Mouse (Mus musculus): Measurements from ENCODE around the gene Rab8b.
"Not testable (repeated sequence)": the region's sequence is repeated elsewhere in the genome, so short reads cannot be mapped to it uniquely, and the experiment has no call there.

GRCm38 (mm10) chr9:66913254-66913934 lies 6.1 kb downstream of the Rab8b start:
- not testable (repeated sequence) for TF ChIP-seq POLR2A (IDR thresholded peaks at IDR 0.05; ENCODE audit: borderline replicate concordance, insufficient read depth, low read length); CTCF (IDR thresholded peaks at IDR 0.05; ENCODE audit: borderline replicate concordance, insufficient read depth, low read depth, low read length)

Data from cerebellum, adult 2 months (tissue).